ENCODE assay signal across 9 mouse cellular contexts in the genomic region with DNA sequence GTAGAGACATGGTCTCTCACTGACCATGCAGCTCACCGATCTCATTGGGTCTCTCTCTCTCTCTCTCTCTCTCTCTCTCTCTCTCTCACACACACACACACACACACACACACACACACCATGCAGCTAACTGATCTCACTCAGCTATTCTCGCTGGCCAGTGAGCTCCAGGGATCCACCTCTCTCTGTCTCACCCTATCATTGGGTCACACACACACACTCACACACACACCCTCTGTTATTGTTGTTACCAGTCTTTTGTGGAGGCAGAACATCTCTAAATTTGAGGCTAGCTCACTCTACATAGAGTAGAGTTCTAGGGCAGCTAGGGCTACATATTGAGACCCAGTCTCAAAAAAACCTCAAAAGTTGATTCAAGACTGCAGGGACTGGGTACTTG. TPM values are rescaled to one million over a fixed set of nuclear protein-coding genes. Genes with fewer than 3 reads are reported as not detected.
DNase-seq lines count a peak whose midpoint lies in the region; ATAC-seq and TF ChIP-seq lines count a peak whose summit lies in the region.
"Had no signal": no experiment of that assay in that cellular context is flagged by ENCODE, and none has a peak within 500 bp of the region (broad histone marks: within the 10 kb centered on the region; RNA-seq: fewer than 3 reads in every experiment).

No protein-coding gene starts in this region.

- H3K27ac ChIP-seq in heart, embryonic 10.5 days: no peak overlapping the region
- H3K27ac ChIP-seq in neural tube, embryonic 12.5 days: no peak overlapping the region
- H3K27ac ChIP-seq in liver, embryonic 14.5 days: no peak overlapping the region

- no peak for TF ChIP-seq CTCF in liver, embryonic 14.5 days (IDR thresholded peaks at IDR 0.05; ENCODE audit: low read depth)

- H3K4me2 ChIP-seq in neural tube, embryonic 12.5 days (replicated peaks): peak overlapping the region; percentile 87
- H3K4me2 ChIP-seq in liver, embryonic 14.5 days (ENCODE audit: low read depth): peak overlapping the region; percentile 83

- peak overlapping the region; percentile 77 for H3K4me3 ChIP-seq in heart, embryonic 10.5 days
- H3K4me3 ChIP-seq in neural tube, embryonic 12.5 days: no peak overlapping the region
- H3K4me3 ChIP-seq in liver, embryonic 14.5 days (ENCODE audit: insufficient read depth in 1 of 2, low read depth in 2 of 2, low read length in 2 of 2): peak overlapping the region; percentile 89 to 93

- peaks cover 36% of the 10 kb centered on the region for H3K4me1 ChIP-seq in heart, embryonic 10.5 days
- H3K4me1 ChIP-seq in neural tube, embryonic 12.5 days: peaks cover 25% of the 10 kb centered on the region
- peaks cover 16 to 20% of the 10 kb centered on the region in 2 experiments for H3K4me1 ChIP-seq in liver, embryonic 14.5 days (replicated peaks; ENCODE audit: control insufficient read depth in 2 of 2, insufficient read depth in 2 of 2, low read length in 1 of 2)

- DNase-seq in heart, embryonic 10.5 days (ENCODE audit: low spot score): no peak
- DNase-seq in heart, postnatal 25 days (ENCODE audit: low spot score): no peak
- no peak for DNase-seq in neural tube, embryonic 10.5 days (ENCODE audit: extremely low spot score, low spot score)
- no peak for DNase-seq in liver, embryonic 14.5 days (ENCODE audit: low read depth in 3 of 3, low spot score in 3 of 3)
- no peak for DNase-seq in adrenal gland, postnatal 4 days (ENCODE audit: low spot score in 2 of 2)
- no peak for DNase-seq in thymus, postnatal 4 days
- DNase-seq: layer of hippocampus, adult 9-11 months had no signal

- peaks cover 9% of the 10 kb centered on the region for H3K36me3 ChIP-seq in heart, embryonic 10.5 days
- H3K36me3 ChIP-seq in neural tube, embryonic 12.5 days: no peaks in the 10 kb centered on the region
- no peaks in the 10 kb centered on the region; the same call in 1 of the 2 replicates for H3K36me3 ChIP-seq in liver, embryonic 14.5 days (replicated peaks; ENCODE audit: control insufficient read depth, insufficient read depth, low read depth)

- no peaks in the 10 kb centered on the region for H3K9me3 ChIP-seq in heart, embryonic 10.5 days
- H3K9me3 ChIP-seq in neural tube, embryonic 12.5 days: no peaks in the 10 kb centered on the region
- H3K9me3 ChIP-seq in liver, embryonic 14.5 days (ENCODE audit: control insufficient read depth, low read length): no peaks in the 10 kb centered on the region

- intact Hi-C loops in heart, postnatal 25 days (cut with DNase I): no loop called here

- ATAC-seq in neural tube, embryonic 12.5 days (ENCODE audit: low FRiP score, low read depth): no peak
- ATAC-seq in liver, embryonic 14.5 days (ENCODE audit: insufficient read depth): no peak
- no peak for ATAC-seq in monocyte, adult 5-6 weeks (replicated peaks; ENCODE audit: insufficient number of reproducible peaks, low FRiP score, low TSS enrichment, poor library complexity, severe bottlenecking)

- H3K27me3 ChIP-seq in heart, embryonic 10.5 days (ENCODE audit: insufficient read depth, poor library complexity, severe bottlenecking): no peaks in the 10 kb centered on the region
- H3K27me3 ChIP-seq in neural tube, embryonic 12.5 days (replicated peaks): no peaks in the 10 kb centered on the region
- H3K27me3 ChIP-seq in liver, embryonic 14.5 days (ENCODE audit: control insufficient read depth, insufficient read depth, low read length): no peaks in the 10 kb centered on the region

- no peak for TF ChIP-seq EP300 in liver, embryonic 14.5 days (IDR thresholded peaks at IDR 0.05; ENCODE audit: low read depth)

- 64% methylated on average over 2 of the region's 2 CpGs for WGBS in heart, embryonic 10.5 days
- WGBS in neural tube, embryonic 12.5 days: 78% methylated on average over 2 of the region's 2 CpGs
- WGBS in liver, embryonic 14.5 days (ENCODE audit: insufficient replicate concordance): 23% methylated on average over 2 of the region's 2 CpGs

- no peak overlapping the region for H3K9ac ChIP-seq in neural tube, embryonic 12.5 days
- H3K9ac ChIP-seq in liver, embryonic 14.5 days (replicated peaks): peak overlapping the region; percentile 96

RNA-seq across cellular contexts. Expression of gene Dnm2, which starts 1.8 kb away (rescaled TPM):
- 81.6 and 92.1 TPM in 2 replicates for polyA plus RNA-seq in heart, embryonic 10.5 days (2016; fragmentation: Nextera tagmentation; extraction: Ambion mirVana)
- 10 to 100 TPM; 66.2 to 74.4 TPM for total RNA-seq in heart, postnatal 25 days (2021)
- 74.7 and 80.4 TPM in 2 replicates for polyA plus RNA-seq in neural tube, embryonic 12.5 days (2016; fragmentation: Nextera tagmentation; extraction: Ambion mirVana)
- polyA plus RNA-seq in liver, embryonic 14.5 days (2012; rRNA removed): 30.7 and 31.6 TPM in 2 replicates
- polyA plus RNA-seq in liver, embryonic 14.5 days (2014; fragmentation: Nextera tagmentation; extraction: Ambion mirVana): 36.8 and 41.8 TPM in 2 replicates
- total RNA-seq in adrenal gland, postnatal 4 days (2021): 100 to 1,000 TPM; 111 to 116 TPM
- 178 to 219 TPM (median 197 TPM) in 3 replicates for total RNA-seq in monocyte, adult 5-6 weeks (2017)

RNA-seq across cellular contexts. Expression of gene Qtrt1, which starts 14.9 kb away (rescaled TPM):
- polyA plus RNA-seq in heart, embryonic 10.5 days (2016; fragmentation: Nextera tagmentation; extraction: Ambion mirVana): 38.9 and 51.3 TPM in 2 replicates
- 10 to 100 TPM in 1 of 2 experiments, 1 to 10 TPM in 1; 7.1 to 10.0 TPM for total RNA-seq in heart, postnatal 25 days (2021)
- 42.3 and 49.5 TPM in 2 replicates for polyA plus RNA-seq in neural tube, embryonic 12.5 days (2016; fragmentation: Nextera tagmentation; extraction: Ambion mirVana)
- polyA plus RNA-seq in liver, embryonic 14.5 days (2012; rRNA removed): 20.0 and 25.4 TPM in 2 replicates
- 20.0 and 20.9 TPM in 2 replicates for polyA plus RNA-seq in liver, embryonic 14.5 days (2014; fragmentation: Nextera tagmentation; extraction: Ambion mirVana)
- 10 to 100 TPM; 34.0 to 35.3 TPM for total RNA-seq in adrenal gland, postnatal 4 days (2021)
- 7.2 to 12.8 TPM (median 7.3 TPM) in 3 replicates for total RNA-seq in monocyte, adult 5-6 weeks (2017)

RNA-seq across cellular contexts. Expression of gene Ilf3, which starts 58.9 kb away (rescaled TPM):
- polyA plus RNA-seq in heart, embryonic 10.5 days (2016; fragmentation: Nextera tagmentation; extraction: Ambion mirVana): 166 and 197 TPM in 2 replicates
- total RNA-seq in heart, postnatal 25 days (2021): 10 to 100 TPM; 25.9 to 29.6 TPM
- 280 and 286 TPM in 2 replicates for polyA plus RNA-seq in neural tube, embryonic 12.5 days (2016; fragmentation: Nextera tagmentation; extraction: Ambion mirVana)
- polyA plus RNA-seq in liver, embryonic 14.5 days (2012; rRNA removed): 23.3 and 28.2 TPM in 2 replicates
- polyA plus RNA-seq in liver, embryonic 14.5 days (2014; fragmentation: Nextera tagmentation; extraction: Ambion mirVana): 33.5 and 36.8 TPM in 2 replicates
- total RNA-seq in adrenal gland, postnatal 4 days (2021): 100 to 1,000 TPM; 107 to 118 TPM
- total RNA-seq in monocyte, adult 5-6 weeks (2017): 47.3 to 58.8 TPM (median 54.8 TPM) in 3 replicates
